Comparison of ENCODE assay signal across 8 mouse cellular contexts in genomic region chr7:49558895-49559294, GRCm38 (mm10).
DNase-seq lines count a peak whose midpoint lies in the region; ATAC-seq and TF ChIP-seq lines count a peak whose summit lies in the region.

No protein-coding gene starts in this region.

- no peak overlapping the region for H3K9ac ChIP-seq in forebrain, embryonic 13.5 days
- H3K9ac ChIP-seq in forebrain, embryonic 12.5 days, result no peak overlapping the region
- no peak overlapping the region for H3K9ac ChIP-seq in midbrain, embryonic 16.5 days (ENCODE audit: low read depth, low read length)
- no peak overlapping the region for H3K9ac ChIP-seq in midbrain, embryonic 11.5 days (ENCODE audit: low read length)
- no peak overlapping the region for H3K9ac ChIP-seq in hindbrain, postnatal 0 days (replicated peaks; ENCODE audit: low read length)
- no peak overlapping the region for H3K9ac ChIP-seq in stomach, embryonic 14.5 days (replicated peaks; ENCODE audit: low read depth, low read length)
- H3K9ac ChIP-seq in liver, postnatal 0 days (replicated peaks), result no peak overlapping the region

- H3K9me3 ChIP-seq in forebrain, embryonic 13.5 days (replicated peaks), result no peaks in the 10 kb centered on the region
- no peaks in the 10 kb centered on the region for H3K9me3 ChIP-seq in forebrain, embryonic 12.5 days
- no peaks in the 10 kb centered on the region for H3K9me3 ChIP-seq in midbrain, embryonic 16.5 days (replicated peaks; ENCODE audit: control insufficient read depth, low read length, poor library complexity, severe bottlenecking)
- H3K9me3 ChIP-seq in midbrain, embryonic 11.5 days (ENCODE audit: control insufficient read depth, low read length), result no peaks in the 10 kb centered on the region
- H3K9me3 ChIP-seq in hindbrain, postnatal 0 days (ENCODE audit: low read length), result no peaks in the 10 kb centered on the region
- no peaks in the 10 kb centered on the region for H3K9me3 ChIP-seq in stomach, embryonic 14.5 days (ENCODE audit: control insufficient read depth, low read depth, low read length)
- H3K9me3 ChIP-seq in liver, postnatal 0 days (ENCODE audit: low read length), result no peaks in the 10 kb centered on the region

- H3K36me3 ChIP-seq in forebrain, embryonic 13.5 days (ENCODE audit: poor library complexity, severe bottlenecking), result no peaks in the 10 kb centered on the region
- no peaks in the 10 kb centered on the region for H3K36me3 ChIP-seq in forebrain, embryonic 12.5 days (replicated peaks)
- H3K36me3 ChIP-seq in midbrain, embryonic 16.5 days (ENCODE audit: control insufficient read depth, insufficient read depth, low read length), result no peaks in the 10 kb centered on the region; the same call in 1 of the 2 replicates
- peaks cover 6% of the 10 kb centered on the region for H3K36me3 ChIP-seq in midbrain, embryonic 11.5 days (ENCODE audit: control insufficient read depth, insufficient read depth, low read length)
- H3K36me3 ChIP-seq in hindbrain, postnatal 0 days (ENCODE audit: insufficient read depth, low read length), result 0 out of 2 replicates have a peak, but pooled peaks cover 4% of the 10 kb centered on the region
- peaks cover 10% of the 10 kb centered on the region for H3K36me3 ChIP-seq in stomach, embryonic 14.5 days (ENCODE audit: control insufficient read depth, insufficient read depth, low read length)
- H3K36me3 ChIP-seq in liver, postnatal 0 days (replicated peaks; ENCODE audit: insufficient read depth, low read length), result peaks cover 15% of the 10 kb centered on the region

- H3K4me2 ChIP-seq in forebrain, embryonic 13.5 days, result no peak overlapping the region
- no peak overlapping the region for H3K4me2 ChIP-seq in forebrain, embryonic 12.5 days
- no peak overlapping the region for H3K4me2 ChIP-seq in midbrain, embryonic 16.5 days (ENCODE audit: low read length)
- H3K4me2 ChIP-seq in midbrain, embryonic 11.5 days, result no peak overlapping the region
- H3K4me2 ChIP-seq in hindbrain, postnatal 0 days (ENCODE audit: low read depth, low read length), result no peak overlapping the region
- no peak overlapping the region for H3K4me2 ChIP-seq in stomach, embryonic 14.5 days (replicated peaks; ENCODE audit: low read depth, low read length)
- H3K4me2 ChIP-seq in liver, postnatal 0 days (ENCODE audit: low read depth, low read length), result no peak overlapping the region

- H3K27ac ChIP-seq in forebrain, embryonic 13.5 days, result no peak overlapping the region
- no peak overlapping the region for H3K27ac ChIP-seq in forebrain, embryonic 12.5 days
- H3K27ac ChIP-seq in midbrain, embryonic 16.5 days (ENCODE audit: low read length), result no peak overlapping the region
- no peak overlapping the region for H3K27ac ChIP-seq in midbrain, embryonic 11.5 days (ENCODE audit: low read depth, low read length)
- no peak overlapping the region for H3K27ac ChIP-seq in hindbrain, postnatal 0 days
- H3K27ac ChIP-seq in stomach, embryonic 14.5 days (ENCODE audit: low read length), result peak overlapping the region; percentile 48; the same call in 1 of the 2 replicates
- no peak overlapping the region for H3K27ac ChIP-seq in liver, postnatal 0 days (ENCODE audit: low read depth)

- peaks cover 13% of the 10 kb centered on the region for H3K4me1 ChIP-seq in forebrain, embryonic 13.5 days
- H3K4me1 ChIP-seq in forebrain, embryonic 12.5 days, result no peaks in the 10 kb centered on the region
- no peaks in the 10 kb centered on the region for H3K4me1 ChIP-seq in midbrain, embryonic 16.5 days (ENCODE audit: control insufficient read depth, insufficient read depth, low read length)
- no peaks in the 10 kb centered on the region for H3K4me1 ChIP-seq in midbrain, embryonic 11.5 days (ENCODE audit: control insufficient read depth, insufficient read depth, low read length)
- H3K4me1 ChIP-seq in hindbrain, postnatal 0 days (ENCODE audit: insufficient read depth, low read length), result peaks cover 5% of the 10 kb centered on the region; the same call in 1 of the 2 replicates
- peaks cover 11% of the 10 kb centered on the region; the same call in 1 of the 2 replicates for H3K4me1 ChIP-seq in stomach, embryonic 14.5 days (ENCODE audit: control insufficient read depth, insufficient read depth, low read length)
- H3K4me1 ChIP-seq in liver, postnatal 0 days (ENCODE audit: insufficient read depth), result no peaks in the 10 kb centered on the region

- peak; percentile 25; the same call in 1 of the 2 replicates for ATAC-seq in forebrain, embryonic 13.5 days
- no peak for ATAC-seq in forebrain, embryonic 12.5 days (ENCODE audit: low FRiP score)
- ATAC-seq in midbrain, embryonic 16.5 days, result 0 out of 2 replicates have a peak, but pooled peaks have one; percentile 27
- ATAC-seq in midbrain, embryonic 11.5 days (ENCODE audit: low FRiP score), result no peak
- ATAC-seq in hindbrain, postnatal 0 days, result peak; percentile 50; the same call in 1 of the 2 replicates
- ATAC-seq in stomach, embryonic 14.5 days (ENCODE audit: insufficient number of reproducible peaks, insufficient read depth, low FRiP score, low read depth), result peak; percentile 56; the same call in 1 of the 2 replicates
- ATAC-seq in liver, postnatal 0 days, result no peak

- WGBS in forebrain, embryonic 13.5 days, result 77% methylated on average over 5 of the region's 5 CpGs
- WGBS in forebrain, embryonic 12.5 days, result 91% methylated on average over 5 of the region's 5 CpGs
- WGBS in midbrain, embryonic 16.5 days, result 90% methylated on average over 5 of the region's 5 CpGs
- 92% methylated on average over 5 of the region's 5 CpGs for WGBS in midbrain, embryonic 11.5 days
- 52% methylated on average over 5 of the region's 5 CpGs for WGBS in hindbrain, postnatal 0 days
- 60% methylated on average over 5 of the region's 5 CpGs for WGBS in stomach, embryonic 14.5 days
- WGBS in liver, postnatal 0 days (ENCODE audit: insufficient replicate concordance), result 68% methylated on average over 5 of the region's 5 CpGs

- no peak overlapping the region for H3K4me3 ChIP-seq in forebrain, embryonic 13.5 days
- H3K4me3 ChIP-seq in forebrain, embryonic 12.5 days (replicated peaks), result no peak overlapping the region
- no peak overlapping the region for H3K4me3 ChIP-seq in midbrain, embryonic 16.5 days (ENCODE audit: low read depth, low read length)
- H3K4me3 ChIP-seq in midbrain, embryonic 11.5 days (ENCODE audit: low read depth, low read length), result no peak overlapping the region
- no peak overlapping the region for H3K4me3 ChIP-seq in hindbrain, postnatal 0 days (ENCODE audit: low read length)
- no peak overlapping the region for H3K4me3 ChIP-seq in stomach, embryonic 14.5 days (ENCODE audit: low read depth, low read length)
- H3K4me3 ChIP-seq in liver, postnatal 0 days (ENCODE audit: low read depth, low read length), result no peak overlapping the region

- TF ChIP-seq EP300 in liver, postnatal 0 days (IDR thresholded peaks at IDR 0.05; ENCODE audit: low read depth), result no peak

- peak; percentile 19; the same call in 1 of the 2 replicates for TF ChIP-seq CTCF in hindbrain, postnatal 0 days (IDR thresholded peaks at IDR 0.05; ENCODE audit: low read depth)
- no peak for TF ChIP-seq CTCF in liver, postnatal 0 days (IDR thresholded peaks at IDR 0.05; ENCODE audit: low read depth)

- H3K27me3 ChIP-seq in forebrain, embryonic 13.5 days, result no peaks in the 10 kb centered on the region
- no peaks in the 10 kb centered on the region for H3K27me3 ChIP-seq in forebrain, embryonic 12.5 days
- no peaks in the 10 kb centered on the region for H3K27me3 ChIP-seq in midbrain, embryonic 16.5 days (ENCODE audit: control insufficient read depth, insufficient read depth, low read depth, low read length)
- no peaks in the 10 kb centered on the region for H3K27me3 ChIP-seq in midbrain, embryonic 11.5 days (ENCODE audit: control insufficient read depth, insufficient read depth, low read length)
- H3K27me3 ChIP-seq in hindbrain, postnatal 0 days (ENCODE audit: insufficient read depth, low read length), result no peaks in the 10 kb centered on the region
- H3K27me3 ChIP-seq in stomach, embryonic 14.5 days (ENCODE audit: control insufficient read depth, insufficient read depth, low read length), result no peaks in the 10 kb centered on the region
- H3K27me3 ChIP-seq in liver, postnatal 0 days (ENCODE audit: insufficient read depth, low read length), result no peaks in the 10 kb centered on the region

- DNase-seq in midbrain, embryonic 11.5 days (ENCODE audit: low spot score, missing footprints), result no peak
- peak; percentile 69 for DNase-seq in hindbrain, postnatal 0 days (ENCODE audit: low spot score)
- DNase-seq in urinary bladder, adult 2 months (ENCODE audit: low spot score), result no peak
- no peak for DNase-seq in liver, postnatal 0 days

Comparison
In these comparisons a context has a peak if more than half of its experiments do, and no peak if none do; other contexts are left out.
1. ATAC-seq: peak in forebrain, embryonic 13.5 days (single experiment), midbrain, embryonic 16.5 days (single experiment), hindbrain, postnatal 0 days (single experiment) and stomach, embryonic 14.5 days (single experiment); none in forebrain, embryonic 12.5 days (single experiment), midbrain, embryonic 11.5 days (single experiment) and liver, postnatal 0 days (single experiment).